Mouse (Mus musculus) liver, adult 10 weeks (tissue): ENCODE measurements around the gene Cd248. TPM values are rescaled to one million over a fixed set of nuclear protein-coding genes. Genes with fewer than 3 reads are reported as not detected.

ENCODE experiments used
- polyA plus RNA-seq: library from polyadenylated mRNA; stranded (reverse); fragments of 350-450 nt; fragmentation: Illumina TruSeq; extraction: RNeasy Lipid Tissue Mini Kit (QIAGEN cat#74804); gene quantifications from one replicate; pipeline ENCODE4 v1.2.3, GENCODE M21; 2014; ENCODE audit warnings: low read depth, low replicate concordance

Cd248 gene
- not detected for polyA plus RNA-seq

GRCm38 (mm10) chr19:5067867-5068569 lies at the start of gene Cd248:
Cd248 (plus strand) TSS chr19:5068078.

GRCm38 (mm10) chr19:5023621-5024479 lies 44.0 kb upstream of the Cd248 start, which contains the start of gene Slc29a2:
Slc29a2 (plus strand) TSS chr19:5023860.

GRCm38 (mm10) chr19:5038709-5039156 lies 29.1 kb upstream of the Cd248 start, which contains the start of the genes B4gat1 and AC124502.3:
B4gat1 (plus strand) TSS chr19:5038826.
AC124502.3 (plus strand) TSS chr19:5038891.

GRCm38 (mm10) chr19:5040862-5041523 lies 26.9 kb upstream of the Cd248 start, which contains the start of gene Brms1:
Brms1 (plus strand) TSS chr19:5041354.

GRCm38 (mm10) chr19:5050047-5050905 lies 17.6 kb upstream of the Cd248 start, which contains the start of gene Rin1:
Rin1 (plus strand) TSS chr19:5050481.

GRCm38 (mm10) chr19:5085145-5085863 lies 17.4 kb downstream of the Cd248 start, which contains the start of gene Tmem151a:
Tmem151a (minus strand) TSS chr19:5085531.

GRCm38 (mm10) chr19:5087884-5088728 lies 20.2 kb downstream of the Cd248 start, which contains the start of gene Yif1a:
Yif1a (plus strand) TSS chr19:5088538.

GRCm38 (mm10) chr19:5098363-5099143 lies 30.7 kb downstream of the Cd248 start, which contains the start of gene Cnih2:
Cnih2 (minus strand) TSS chr19:5098521.

GRCm38 (mm10) chr19:5106731-5107191 lies 38.9 kb downstream of the Cd248 start, which contains the start of gene Rab1b:
Rab1b (minus strand) TSS chr19:5107072.

GRCm38 (mm10) chr19:5118384-5118698 lies 50.5 kb downstream of the Cd248 start, which contains the start of gene Klc2:
Klc2 (minus strand) TSS chr19:5118560.

Other genes with a start within 250 kb of the Cd248 start
- 17.2 TPM for gene Ccs, start 228.7 kb upstream of the Cd248 start, polyA plus RNA-seq
- gene Ccdc87, start 228.7 kb upstream of the Cd248 start, polyA plus RNA-seq: not detected
- gene Ctsf, start 212.9 kb upstream of the Cd248 start, polyA plus RNA-seq: 13.0 TPM
- gene Actn3, start 190.2 kb upstream of the Cd248 start, polyA plus RNA-seq: not detected
- 3.2 TPM for gene Zdhhc24, start 189.4 kb upstream of the Cd248 start, polyA plus RNA-seq
- gene Bbs1, start 161.4 kb upstream of the Cd248 start, polyA plus RNA-seq: 0.45 TPM
- gene Dpp3, start 139.8 kb upstream of the Cd248 start, polyA plus RNA-seq: 4.6 TPM
- 0.42 TPM for gene Peli3, start 125.0 kb upstream of the Cd248 start, polyA plus RNA-seq
- 22.6 TPM for gene Mrpl11, start 105.9 kb upstream of the Cd248 start, polyA plus RNA-seq
- gene Npas4, start 77.8 kb upstream of the Cd248 start, polyA plus RNA-seq: not detected
- gene Slc29a2, start 44.2 kb upstream of the Cd248 start, polyA plus RNA-seq: not detected
- gene B4gat1, start 29.3 kb upstream of the Cd248 start, polyA plus RNA-seq: 9.5 TPM
- 0.69 TPM for gene AC124502.3, start 29.2 kb upstream of the Cd248 start, polyA plus RNA-seq
- 1.6 TPM for gene Brms1, start 26.7 kb upstream of the Cd248 start, polyA plus RNA-seq
- not detected for gene Rin1, start 17.6 kb upstream of the Cd248 start, polyA plus RNA-seq
- gene Tmem151a, start 17.5 kb downstream of the Cd248 start, polyA plus RNA-seq: not detected
- 27.7 TPM for gene Yif1a, start 20.5 kb downstream of the Cd248 start, polyA plus RNA-seq
- not detected for gene Cnih2, start 30.4 kb downstream of the Cd248 start, polyA plus RNA-seq
- 7.5 TPM for gene Rab1b, start 39.0 kb downstream of the Cd248 start, polyA plus RNA-seq
- gene Klc2, start 50.5 kb downstream of the Cd248 start, polyA plus RNA-seq: 0.93 TPM
- 0.53 TPM for gene Pacs1, start 205.0 kb downstream of the Cd248 start, polyA plus RNA-seq
- gene Sf3b2, start 227.4 kb downstream of the Cd248 start, polyA plus RNA-seq: 25.1 TPM
- gene Gal3st3, start 230.3 kb downstream of the Cd248 start, polyA plus RNA-seq: not detected